Mouse (Mus musculus) stomach, embryonic 15.5 days (tissue): ENCODE measurements around the gene Macf1. TPM values are rescaled to one million over a fixed set of nuclear protein-coding genes. Genes with fewer than 3 reads are reported as not detected.
"Not testable (repeated sequence)": the region's sequence is repeated elsewhere in the genome, so short reads cannot be mapped to it uniquely, and the experiment has no call there.

ENCODE experiments used
- ATAC-seq: fragments of 200-750 bp; cut with Nextera tagmentation; 2 replicates; pipeline ENCODE4 v1.8.0; 2017; ENCODE audit warnings: low read depth, moderate number of reproducible peaks, moderate TSS enrichment; ENCODE audit not compliant: insufficient read depth, low FRiP score
- H3K27ac ChIP-seq: fragments of 300-500 bp; sonication (generic); 2 replicates; pipeline ENCODE4 v1.5.1; 2015; ENCODE audit warnings: mild to moderate bottlenecking, inconsistent platforms
- H3K27me3 ChIP-seq: fragments of 300-500 bp; sonication (generic); replicated peaks from 2 replicates; pipeline ENCODE4 v1.6.1; 2015; ENCODE audit warnings: inconsistent platforms
- H3K36me3 ChIP-seq: fragments of 300-500 bp; sonication (generic); 2 replicates; pipeline ENCODE4 v1.6.1; 2015; ENCODE audit warnings: inconsistent platforms
- H3K4me1 ChIP-seq: fragments of 300-500 bp; sonication (generic); 2 replicates; pipeline ENCODE4 v1.6.1; 2015; ENCODE audit warnings: inconsistent platforms
- H3K4me2 ChIP-seq: fragments of 300-500 bp; sonication (generic); 2 replicates; pipeline ENCODE4 v1.6.1; 2015; ENCODE audit warnings: mild to moderate bottlenecking, inconsistent platforms
- H3K4me3 ChIP-seq: fragments of 300-500 bp; sonication (generic); replicated peaks from 2 replicates; pipeline ENCODE4 v1.5.1; 2015; ENCODE audit warnings: inconsistent platforms
- H3K9ac ChIP-seq: fragments of 300-500 bp; sonication (generic); 2 replicates; pipeline ENCODE4 v1.6.1; 2015; ENCODE audit warnings: inconsistent platforms
- H3K9me3 ChIP-seq: fragments of 300-500 bp; sonication (generic); 2 replicates; pipeline ENCODE4 v1.6.1; 2016; ENCODE audit warnings: inconsistent platforms
- WGBS: fragments of 180-500 bp; shearing (Covaris S2); methylation state at CpG from one replicate; pipeline ENCODE4 v1.1.7; 2015; 5-methylcytosine and 5-hydroxymethylcytosine counted together
- polyA plus RNA-seq: library from polyadenylated mRNA; unstranded; fragments of >200 nt; fragmentation: Nextera tagmentation; extraction: Ambion mirVana; gene quantifications from 2 replicates; pipeline ENCODE4 v1.2.1, GENCODE M21; 2015

Gene Macf1
- polyA plus RNA-seq, 1 experiment from 2014 or later, result 34.6 TPM

- ATAC-seq, result no peak
- no peak overlapping the region for H3K4me2 ChIP-seq
- peaks cover 19% of the 10 kb centered on the region; the same call in 1 of the 2 replicates for H3K36me3 ChIP-seq
- no peaks in the 10 kb centered on the region for H3K27me3 ChIP-seq
- H3K9ac ChIP-seq, result no peak overlapping the region
- no peak overlapping the region for H3K27ac ChIP-seq
- 91% methylated on average over 2 of the region's 2 CpGs for WGBS
- H3K4me1 ChIP-seq, result no peaks in the 10 kb centered on the region
- no peak overlapping the region for H3K4me3 ChIP-seq
- H3K9me3 ChIP-seq, result no peaks in the 10 kb centered on the region
Observed at GRCm38 (mm10) chr4:123448015-123448414, 236.1 kb downstream of the Macf1 start.

- Histone ChIP-seq H3K4me2 (no peak overlapping the region), H3K9ac (no peak overlapping the region), H3K9me3 (no peaks in the 10 kb centered on the region), H3K4me3 (no peak overlapping the region), H3K36me3 (peaks cover 13% of the 10 kb centered on the region; the same call in 1 of the 2 replicates), H3K27me3 (no peaks in the 10 kb centered on the region), H3K4me1 (no peaks in the 10 kb centered on the region), H3K27ac (no peak overlapping the region)
- WGBS, result 39% methylated on average over 3 of the region's 3 CpGs
- no peak for ATAC-seq
Observed at GRCm38 (mm10) chr4:123447251-123447650, 236.9 kb downstream of the Macf1 start.

- WGBS, result 33% methylated on average over 7 of the region's 7 CpGs
- H3K27me3 ChIP-seq, result no peaks in the 10 kb centered on the region
- no peaks in the 10 kb centered on the region for H3K9me3 ChIP-seq
- no peak overlapping the region for H3K4me2 ChIP-seq
- H3K36me3 ChIP-seq, result peaks cover 8% of the 10 kb centered on the region; the same call in 1 of the 2 replicates
- no peak overlapping the region for H3K9ac ChIP-seq
- no peaks in the 10 kb centered on the region for H3K4me1 ChIP-seq
- peak; percentile 39; the same call in 1 of the 2 replicates for ATAC-seq
- no peak overlapping the region for H3K4me3 ChIP-seq
- no peak overlapping the region for H3K27ac ChIP-seq
Observed at GRCm38 (mm10) chr4:123446754-123447153, 237.4 kb downstream of the Macf1 start.

DNA sequence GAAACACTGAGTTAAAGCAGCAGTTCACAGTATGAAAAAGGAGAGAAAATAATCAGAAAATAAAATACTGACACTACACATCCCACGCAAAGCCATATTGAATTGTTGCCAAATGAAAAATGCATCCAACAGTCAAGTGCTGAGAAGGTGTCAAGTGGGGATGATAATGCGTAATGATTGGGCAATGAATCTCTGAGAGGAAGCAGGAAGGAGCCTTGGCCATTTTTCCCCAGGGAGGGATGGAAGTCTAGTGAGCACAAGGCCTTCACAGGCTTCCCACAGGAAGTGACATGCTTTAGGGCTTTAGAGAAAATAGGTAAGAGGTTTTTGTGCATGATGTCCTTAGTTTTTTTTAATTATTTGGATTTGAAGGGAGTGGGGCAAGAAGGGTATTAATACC lies 237.9 kb downstream of the Macf1 start:
- not testable (repeated sequence) for H3K36me3 ChIP-seq, H3K4me1 ChIP-seq, H3K27me3 ChIP-seq, H3K9ac ChIP-seq, ATAC-seq, H3K27ac ChIP-seq, H3K4me2 ChIP-seq, H3K9me3 ChIP-seq, H3K4me3 ChIP-seq
- WGBS, result 67% methylated on average over 2 of the region's 2 CpGs

- H3K27ac ChIP-seq, result no peak overlapping the region
- no peaks in the 10 kb centered on the region for H3K9me3 ChIP-seq
- no peaks in the 10 kb centered on the region for H3K4me1 ChIP-seq
- H3K27me3 ChIP-seq, result no peaks in the 10 kb centered on the region
- ATAC-seq, result no peak
- H3K36me3 ChIP-seq, result peaks cover 8% of the 10 kb centered on the region; the same call in 1 of the 2 replicates
- no peak overlapping the region for H3K4me3 ChIP-seq
- no peak overlapping the region for H3K4me2 ChIP-seq
- H3K9ac ChIP-seq, result no peak overlapping the region
- 58% methylated on average over 5 of the region's 5 CpGs for WGBS
Observed at GRCm38 (mm10) chr4:123438414-123438813, 245.7 kb downstream of the Macf1 start.

DNA sequence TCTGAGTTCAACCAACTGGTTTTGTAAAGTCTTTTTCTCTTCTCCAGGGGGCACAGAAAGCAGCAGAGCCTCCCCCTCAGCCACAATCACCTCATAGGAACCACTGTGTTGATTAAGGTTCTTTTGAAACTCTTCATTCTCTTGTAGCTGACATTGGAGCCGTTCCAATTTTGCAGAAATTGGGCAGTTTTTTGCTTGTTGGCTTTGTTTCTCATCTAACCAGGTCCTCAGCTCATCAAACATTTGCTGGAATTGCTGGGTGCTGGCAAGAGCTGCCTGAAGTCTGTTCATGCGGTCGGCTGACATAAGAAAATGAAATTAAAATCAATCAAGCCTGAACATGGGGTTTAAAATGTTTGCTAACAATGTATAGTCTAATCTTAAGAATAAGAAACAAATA lies 251.0 kb downstream of the Macf1 start:
- H3K36me3 ChIP-seq, result peaks cover 16% of the 10 kb centered on the region; the same call in 1 of the 2 replicates
- WGBS, result 85% methylated on average over 3 of the region's 3 CpGs
- ATAC-seq, result no peak
- H3K4me1 ChIP-seq, result no peaks in the 10 kb centered on the region
- H3K4me2 ChIP-seq, result no peak overlapping the region
- H3K27me3 ChIP-seq, result no peaks in the 10 kb centered on the region
- no peaks in the 10 kb centered on the region for H3K9me3 ChIP-seq
- no peak overlapping the region for H3K9ac ChIP-seq
- no peak overlapping the region for H3K27ac ChIP-seq
- no peak overlapping the region for H3K4me3 ChIP-seq

DNA sequence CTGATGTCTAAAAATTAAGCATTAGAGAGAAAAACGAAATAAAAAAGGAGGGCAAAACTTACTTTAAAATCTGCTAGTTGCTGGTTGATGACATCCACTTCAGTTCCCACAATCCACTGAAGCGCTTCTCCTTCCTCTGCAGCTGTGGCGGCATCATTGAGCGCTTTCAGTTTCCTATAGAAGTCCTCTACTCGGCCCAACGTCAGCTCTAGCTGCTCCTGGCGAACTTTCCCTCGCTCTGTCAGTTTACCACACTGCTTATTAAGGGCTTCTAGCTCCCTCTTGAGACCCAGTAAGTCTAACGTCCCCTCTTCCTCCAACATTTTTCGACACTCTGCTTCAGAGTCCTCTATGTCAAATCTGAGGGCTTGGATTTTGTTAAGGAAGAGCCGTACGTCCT lies 252.2 kb downstream of the Macf1 start:
- H3K9ac ChIP-seq, result no peak overlapping the region
- no peaks in the 10 kb centered on the region for H3K27me3 ChIP-seq
- H3K9me3 ChIP-seq, result no peaks in the 10 kb centered on the region
- WGBS, result 75% methylated on average over 12 of the region's 12 CpGs
- no peak overlapping the region for H3K27ac ChIP-seq
- H3K4me2 ChIP-seq, result no peak overlapping the region
- ATAC-seq, result no peak
- H3K4me3 ChIP-seq, result no peak overlapping the region
- H3K4me1 ChIP-seq, result no peaks in the 10 kb centered on the region
- peaks cover 16% of the 10 kb centered on the region for H3K36me3 ChIP-seq

- H3K9me3 ChIP-seq, result no peaks in the 10 kb centered on the region
- no peak overlapping the region for H3K9ac ChIP-seq
- no peaks in the 10 kb centered on the region for H3K27me3 ChIP-seq
- H3K4me3 ChIP-seq, result no peak overlapping the region
- H3K36me3 ChIP-seq, result peaks cover 15% of the 10 kb centered on the region
- H3K27ac ChIP-seq, result no peak overlapping the region
- no peak overlapping the region for H3K4me2 ChIP-seq
- WGBS, result 74% methylated on average over 5 of the region's 5 CpGs
- ATAC-seq, result no peak
- no peaks in the 10 kb centered on the region for H3K4me1 ChIP-seq
Observed at GRCm38 (mm10) chr4:123427900-123428684, 256.1 kb downstream of the Macf1 start.

- Histone ChIP-seq H3K4me1 (no peaks in the 10 kb centered on the region), H3K9ac (no peak overlapping the region), H3K4me2 (no peak overlapping the region), H3K36me3 (peaks cover 8% of the 10 kb centered on the region; the same call in 1 of the 2 replicates), H3K9me3 (no peaks in the 10 kb centered on the region), H3K27ac (peak overlapping the region; percentile 44; the same call in 1 of the 2 replicates), H3K4me3 (no peak overlapping the region), H3K27me3 (no peaks in the 10 kb centered on the region)
- 77% methylated on average over 9 of the region's 9 CpGs for WGBS
- ATAC-seq, result no peak
Observed at GRCm38 (mm10) chr4:123427271-123427899, 256.8 kb downstream of the Macf1 start.

DNA sequence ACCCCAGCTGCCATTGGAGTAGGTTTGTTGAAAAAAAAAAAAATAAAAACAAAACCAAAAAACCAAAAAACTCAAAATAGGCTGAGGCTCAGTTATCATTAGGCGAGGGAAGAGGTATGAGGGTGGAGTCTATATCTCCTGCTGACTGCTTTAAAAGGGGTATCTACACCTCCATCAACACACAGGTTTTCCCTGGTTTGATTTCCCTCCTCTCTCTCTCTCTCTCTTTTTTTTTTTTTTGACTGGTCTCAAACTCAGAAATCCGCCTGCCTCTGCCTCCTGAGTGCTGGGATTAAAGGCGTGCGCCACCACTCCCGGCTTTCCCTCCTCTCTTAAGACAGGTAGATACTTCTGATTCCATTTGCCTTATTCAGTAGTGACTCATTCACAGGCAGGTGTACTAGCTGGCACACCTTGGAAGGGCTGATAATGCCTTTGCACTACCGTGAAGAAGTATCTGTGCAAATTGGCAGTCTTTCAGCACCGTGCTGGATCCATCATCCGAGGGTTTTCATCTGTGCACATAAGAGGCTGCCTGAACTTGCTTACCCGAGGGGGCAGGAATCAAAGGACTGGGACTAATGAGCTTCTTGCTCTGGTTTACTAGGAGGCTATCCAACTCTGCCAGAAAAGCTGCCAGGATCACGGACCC lies 257.6 kb downstream of the Macf1 start:
- Histone ChIP-seq H3K9ac (no peak overlapping the region), H3K9me3 (no peaks in the 10 kb centered on the region), H3K4me3 (no peak overlapping the region), H3K4me1 (no peaks in the 10 kb centered on the region), H3K4me2 (no peak overlapping the region), H3K27me3 (no peaks in the 10 kb centered on the region), H3K36me3 (peaks cover 4% of the 10 kb centered on the region; the same call in 1 of the 2 replicates), H3K27ac (no peak overlapping the region)
- 83% methylated on average over 10 of the region's 10 CpGs for WGBS
- ATAC-seq, result no peak

GRCm38 (mm10) chr4:123425672-123426272 lies 258.4 kb downstream of the Macf1 start:
- ATAC-seq, result peak; percentile 58; the same call in 1 of the 2 replicates
- Histone ChIP-seq H3K4me2 (no peak overlapping the region), H3K4me3 (no peak overlapping the region), H3K9ac (no peak overlapping the region), H3K9me3 (no peaks in the 10 kb centered on the region), H3K36me3 (peaks cover under 1% of the 10 kb centered on the region; the same call in 1 of the 2 replicates), H3K4me1 (no peaks in the 10 kb centered on the region), H3K27me3 (no peaks in the 10 kb centered on the region), H3K27ac (peak overlapping the region; percentile 17; the same call in 1 of the 2 replicates)
- 51% methylated on average over 1 of the region's 1 CpGs for WGBS
